Mouse (Mus musculus): ENCODE measurements at regions not wholly inside any gene's neighbourhood (a gene's known extent, or its start where the extent isn't known, plus 50 kb on each side); places are given as distances from the start of the nearest gene placed in this dataset.

GRCm38 (mm10) chr8:90600946-90601695 is 216.1 kb downstream of the Gm19935 start:
- H3K27ac ChIP-seq, result no peak overlapping the region
- WGBS, result 17% methylated on average over 11 of the region's 11 CpGs
- no peaks in the 10 kb centered on the region for H3K27me3 ChIP-seq (ENCODE audit: insufficient read depth, poor library complexity, severe bottlenecking)
- H3K4me3 ChIP-seq, result no peak overlapping the region
- H3K4me1 ChIP-seq, result no peaks in the 10 kb centered on the region
- H3K36me3 ChIP-seq, result no peaks in the 10 kb centered on the region
- peak; percentile 19 for DNase-seq (ENCODE audit: low spot score)
- H3K9me3 ChIP-seq, result no peaks in the 10 kb centered on the region

- H3K9me3 ChIP-seq, result no peaks in the 10 kb centered on the region
- H3K4me3 ChIP-seq, result no peak overlapping the region
- no peak overlapping the region for H3K27ac ChIP-seq
- peak; percentile 45 for DNase-seq (ENCODE audit: low spot score)
- H3K36me3 ChIP-seq, result no peaks in the 10 kb centered on the region
- no peaks in the 10 kb centered on the region for H3K27me3 ChIP-seq (ENCODE audit: insufficient read depth, poor library complexity, severe bottlenecking)
- no peaks in the 10 kb centered on the region for H3K4me1 ChIP-seq
- WGBS, result 75% methylated on average over 6 of the region's 6 CpGs
These were observed 219.8 kb downstream of the Gm19935 start for GRCm38 (mm10) chr8:90597376-90597775.

GRCm38 (mm10) chr8:90579426-90579825 is 231.3 kb upstream of the Tox3 start:
- H3K36me3 ChIP-seq, result no peaks in the 10 kb centered on the region

DNA sequence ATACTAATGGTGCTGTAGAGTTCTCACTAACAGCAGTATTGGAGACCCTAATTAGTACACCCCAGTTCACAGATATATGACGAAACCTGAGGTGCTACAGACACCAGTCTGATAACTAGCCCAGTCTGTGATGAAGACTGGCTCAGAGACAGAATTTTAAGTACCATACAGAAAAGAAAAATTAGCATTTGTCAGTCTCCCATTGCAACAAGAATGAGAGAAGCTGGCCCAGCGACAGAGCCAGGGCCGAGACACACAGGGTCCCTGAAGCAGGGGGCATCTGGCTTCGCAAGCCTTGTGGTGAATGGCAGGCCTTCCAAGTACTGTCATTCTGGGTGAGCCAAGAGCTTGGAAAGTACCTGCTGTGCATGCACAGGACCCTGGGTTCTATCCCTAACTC is 228.8 kb upstream of the Tox3 start:
- H3K27ac ChIP-seq, result no peak overlapping the region
- H3K27me3 ChIP-seq (ENCODE audit: insufficient read depth, poor library complexity, severe bottlenecking), result no peaks in the 10 kb centered on the region
- 93% methylated on average over 4 of the region's 4 CpGs for WGBS
- H3K4me3 ChIP-seq, result no peak overlapping the region
- H3K9me3 ChIP-seq, result no peaks in the 10 kb centered on the region
- no peaks in the 10 kb centered on the region for H3K4me1 ChIP-seq
- DNase-seq (ENCODE audit: low spot score), result no peak
- H3K36me3 ChIP-seq, result no peaks in the 10 kb centered on the region

More at GRCm38 (mm10) chr8:90579426-90579825, 231.3 kb upstream of the Tox3 start:
- Histone ChIP-seq H3K9me3 (no peaks in the 10 kb centered on the region), H3K27me3 (ENCODE audit: insufficient read depth, poor library complexity, severe bottlenecking) (no peaks in the 10 kb centered on the region), H3K27ac (no peak overlapping the region), H3K4me3 (no peak overlapping the region), H3K4me1 (no peaks in the 10 kb centered on the region)
- no peak for DNase-seq (ENCODE audit: low spot score)
- WGBS, result 83% methylated on average over 4 of the region's 4 CpGs

- H3K27me3 ChIP-seq (ENCODE audit: insufficient read depth, poor library complexity, severe bottlenecking), result no peaks in the 10 kb centered on the region
- H3K4me3 ChIP-seq, result no peak overlapping the region
- no peaks in the 10 kb centered on the region for H3K4me1 ChIP-seq
- H3K27ac ChIP-seq, result no peak overlapping the region
- DNase-seq (ENCODE audit: low spot score), result no peak
- H3K36me3 ChIP-seq, result no peaks in the 10 kb centered on the region
- WGBS, result 89% methylated on average over 3 of the region's 3 CpGs
- H3K9me3 ChIP-seq, result no peaks in the 10 kb centered on the region
These were observed 226.5 kb upstream of the Tox3 start for GRCm38 (mm10) chr8:90574676-90575075.

- Histone ChIP-seq H3K4me3 (no peak overlapping the region), H3K27ac (no peak overlapping the region)
- WGBS, result 84% methylated on average over 7 of the region's 7 CpGs
These were observed 207.9 kb upstream of the Tox3 start for GRCm38 (mm10) chr8:90556079-90556427.

GRCm38 (mm10) chr8:90555415-90556078 is 207.4 kb upstream of the Tox3 start:
- DNase-seq (ENCODE audit: low spot score), result no peak
- no peak overlapping the region for H3K4me3 ChIP-seq
- H3K4me1 ChIP-seq, result no peaks in the 10 kb centered on the region
- H3K36me3 ChIP-seq, result no peaks in the 10 kb centered on the region
- WGBS, result 77% methylated on average over 14 of the region's 14 CpGs
- H3K27ac ChIP-seq, result no peak overlapping the region
- no peaks in the 10 kb centered on the region for H3K27me3 ChIP-seq (ENCODE audit: insufficient read depth, poor library complexity, severe bottlenecking)
- H3K9me3 ChIP-seq, result no peaks in the 10 kb centered on the region

More at GRCm38 (mm10) chr8:90556079-90556427, 207.9 kb upstream of the Tox3 start:
- Histone ChIP-seq H3K9me3 (no peaks in the 10 kb centered on the region), H3K36me3 (no peaks in the 10 kb centered on the region), H3K4me1 (no peaks in the 10 kb centered on the region), H3K27me3 (ENCODE audit: insufficient read depth, poor library complexity, severe bottlenecking) (no peaks in the 10 kb centered on the region)
- DNase-seq (ENCODE audit: low spot score), result no peak

DNA sequence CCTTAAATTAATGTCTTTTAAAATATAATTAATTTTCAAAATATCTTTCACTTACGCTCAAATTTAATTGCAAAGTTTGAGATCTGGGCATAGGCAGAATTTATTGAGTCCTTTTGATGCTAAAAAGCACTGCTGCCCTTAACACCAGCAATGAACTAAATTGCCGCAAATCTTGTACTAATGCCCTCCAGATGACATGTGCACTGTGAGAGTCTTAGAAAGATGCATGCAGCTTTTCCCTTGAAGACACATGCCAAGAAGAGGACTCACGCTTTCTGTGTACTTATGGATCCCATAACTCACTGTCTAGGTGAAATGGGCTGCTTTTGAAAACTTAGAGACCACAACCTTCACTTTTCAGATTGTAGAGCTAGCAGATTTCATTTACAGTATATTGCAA is 199.1 kb upstream of the Tox3 start:
- no peak overlapping the region for H3K4me3 ChIP-seq
- no peaks in the 10 kb centered on the region for H3K36me3 ChIP-seq
- H3K27ac ChIP-seq, result no peak overlapping the region
- DNase-seq (ENCODE audit: low spot score), result no peak
- no peaks in the 10 kb centered on the region for H3K27me3 ChIP-seq (ENCODE audit: insufficient read depth, poor library complexity, severe bottlenecking)
- whole genome bisulfite sequencing, result 83% methylated on average over 3 of the region's 3 CpGs
- H3K4me1 ChIP-seq, result no peaks in the 10 kb centered on the region
- H3K9me3 ChIP-seq, result no peaks in the 10 kb centered on the region

DNA sequence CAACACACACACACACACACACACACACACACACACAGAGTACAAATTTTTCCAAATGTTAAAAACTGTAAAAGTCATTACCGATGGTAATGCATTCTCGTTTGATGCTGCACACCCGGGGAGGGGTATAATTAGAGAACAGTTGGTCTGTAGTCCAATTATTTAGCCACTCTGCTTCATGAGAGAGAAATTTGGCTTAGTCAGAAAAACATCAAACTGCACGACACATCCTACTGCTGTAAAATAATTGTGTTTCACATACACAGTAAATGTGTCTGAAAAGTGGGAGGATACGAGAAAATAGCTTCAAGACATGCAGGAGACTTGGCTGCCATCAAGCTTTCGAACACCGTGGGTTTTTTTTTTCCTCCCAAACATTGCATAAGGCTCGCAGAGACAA is 194.5 kb upstream of the Tox3 start:
- 83% methylated on average over 8 of the region's 8 CpGs for WGBS
- Histone ChIP-seq H3K27ac (no peak overlapping the region), H3K4me3 (no peak overlapping the region), H3K36me3 (no peaks in the 10 kb centered on the region), H3K27me3 (ENCODE audit: insufficient read depth, poor library complexity, severe bottlenecking) (no peaks in the 10 kb centered on the region), H3K4me1 (no peaks in the 10 kb centered on the region), H3K9me3 (no peaks in the 10 kb centered on the region)
- no peak for DNase-seq (ENCODE audit: low spot score)

DNA sequence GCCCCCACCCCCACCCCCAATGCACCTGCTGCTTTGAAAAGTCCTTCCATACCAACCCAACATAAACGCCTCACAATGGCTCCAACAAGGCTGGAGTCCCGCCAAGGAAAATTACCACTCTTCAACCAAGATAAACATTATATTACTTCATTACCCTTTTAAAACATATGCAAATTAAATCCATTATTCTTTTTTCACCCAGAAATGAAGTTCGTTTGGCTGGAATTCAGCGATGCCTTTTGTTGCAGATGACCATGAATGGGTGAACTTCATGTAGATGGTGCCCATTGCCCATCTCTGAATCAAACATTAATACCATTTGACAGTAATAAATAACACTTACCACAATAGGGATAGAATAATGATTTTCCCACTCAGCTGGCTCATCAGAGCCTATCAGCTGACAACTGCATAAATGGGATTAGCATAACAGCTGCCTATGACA is 188.1 kb upstream of the Tox3 start:
- no peak for DNase-seq (ENCODE audit: low spot score)
- WGBS, result 89% methylated on average over 4 of the region's 4 CpGs
- Histone ChIP-seq H3K27ac (no peak overlapping the region), H3K4me3 (no peak overlapping the region), H3K9me3 (no peaks in the 10 kb centered on the region), H3K36me3 (no peaks in the 10 kb centered on the region), H3K4me1 (no peaks in the 10 kb centered on the region), H3K27me3 (ENCODE audit: insufficient read depth, poor library complexity, severe bottlenecking) (no peaks in the 10 kb centered on the region)

GRCm38 (mm10) chr8:90535515-90536156 is 187.5 kb upstream of the Tox3 start:
- Histone ChIP-seq H3K27me3 (ENCODE audit: insufficient read depth, poor library complexity, severe bottlenecking) (no peaks in the 10 kb centered on the region), H3K4me1 (no peaks in the 10 kb centered on the region), H3K27ac (no peak overlapping the region), H3K36me3 (no peaks in the 10 kb centered on the region), H3K4me3 (no peak overlapping the region), H3K9me3 (no peaks in the 10 kb centered on the region)
- no peak for DNase-seq (ENCODE audit: low spot score)
- WGBS, result 78% methylated on average over 8 of the region's 8 CpGs

- Histone ChIP-seq H3K27me3 (ENCODE audit: insufficient read depth, poor library complexity, severe bottlenecking) (no peaks in the 10 kb centered on the region), H3K36me3 (no peaks in the 10 kb centered on the region), H3K4me1 (no peaks in the 10 kb centered on the region), H3K27ac (no peak overlapping the region), H3K4me3 (no peak overlapping the region), H3K9me3 (no peaks in the 10 kb centered on the region; the same call in 1 of the 2 replicates)
- DNase-seq (ENCODE audit: low spot score), result no peak
- WGBS, result 86% methylated on average over 8 of the region's 8 CpGs
These were observed 173.2 kb upstream of the Tox3 start for GRCm38 (mm10) chr8:90521393-90521792.

GRCm38 (mm10) chr8:90520186-90520585 is 172.0 kb upstream of the Tox3 start:
- Histone ChIP-seq H3K27me3 (ENCODE audit: insufficient read depth, poor library complexity, severe bottlenecking) (no peaks in the 10 kb centered on the region), H3K9me3 (no peaks in the 10 kb centered on the region; the same call in 1 of the 2 replicates), H3K4me1 (no peaks in the 10 kb centered on the region), H3K36me3 (no peaks in the 10 kb centered on the region), H3K27ac (no peak overlapping the region), H3K4me3 (no peak overlapping the region)
- DNase-seq (ENCODE audit: low spot score), result no peak
- 42% methylated on average over 4 of the region's 4 CpGs for WGBS
